Mouse (Mus musculus): ENCODE results near the gene Zdhhc5. TPM values are rescaled to one million over a fixed set of nuclear protein-coding genes. Genes with fewer than 3 reads are reported as not detected.

The Zdhhc5 gene
- polyA plus RNA-seq, 1 experiment from 2014 or later: 29.7 TPM

- under 1% methylated on average over 33 of the region's 33 CpGs for WGBS
- TF ChIP-seq EP300 (optimal IDR thresholded peaks at IDR 0.05) (peak; percentile 93), CTCF (IDR thresholded peaks at IDR 0.05; ENCODE audit: low read depth) (no peak)
- H3K9me3 ChIP-seq (ENCODE audit: control insufficient read depth, low read length): no peaks in the 10 kb centered on the region
- no peaks in the 10 kb centered on the region for H3K4me1 ChIP-seq (replicated peaks; ENCODE audit: control insufficient read depth, insufficient read depth)
- DNase-seq (ENCODE audit: low spot score) (peak; percentile 64), ATAC-seq (ENCODE audit: low FRiP score, low TSS enrichment) (peak; percentile 95)
- H3K27ac ChIP-seq (replicated peaks): peak overlapping the region; percentile 97
- peak overlapping the region; percentile 69 for H3K9ac ChIP-seq (ENCODE audit: low read length)
- peak overlapping the region; percentile 79 for H3K4me2 ChIP-seq (replicated peaks; ENCODE audit: low read depth)
- peak overlapping the region; percentile 93 for H3K4me3 ChIP-seq (ENCODE audit: low read depth, low read length)
- H3K27me3 ChIP-seq (ENCODE audit: control insufficient read depth, insufficient read depth, low read length): no peaks in the 10 kb centered on the region
- no peaks in the 10 kb centered on the region; the same call in 1 of the 2 replicates for H3K36me3 ChIP-seq (ENCODE audit: control insufficient read depth, insufficient read depth, low read length)
Observed at GRCm38 (mm10) chr2:84715562-84716361, 782 bp upstream of the Zdhhc5 start.

- Histone ChIP-seq H3K27me3 (ENCODE audit: control insufficient read depth, insufficient read depth, low read length) (no peaks in the 10 kb centered on the region), H3K27ac (replicated peaks) (peak overlapping the region; percentile 97), H3K4me3 (ENCODE audit: low read depth, low read length) (peak overlapping the region; percentile 93), H3K9me3 (ENCODE audit: control insufficient read depth, low read length) (no peaks in the 10 kb centered on the region), H3K9ac (ENCODE audit: low read length) (peak overlapping the region; percentile 93), H3K36me3 (ENCODE audit: control insufficient read depth, insufficient read depth, low read length) (peaks cover 3% of the 10 kb centered on the region; the same call in 1 of the 2 replicates), H3K4me1 (replicated peaks; ENCODE audit: control insufficient read depth, insufficient read depth) (no peaks in the 10 kb centered on the region), H3K4me2 (replicated peaks; ENCODE audit: low read depth) (peak overlapping the region; percentile 72)
- no peak for DNase-seq (ENCODE audit: low spot score)
- ATAC-seq (ENCODE audit: low FRiP score, low TSS enrichment): no peak
- 2% methylated on average over 19 of the region's 26 CpGs for WGBS
- TF ChIP-seq EP300 (optimal IDR thresholded peaks at IDR 0.05) (no peak), CTCF (IDR thresholded peaks at IDR 0.05; ENCODE audit: low read depth) (no peak)
Observed at GRCm38 (mm10) chr2:84714422-84714810, 564 bp downstream of the Zdhhc5 start.

- Histone ChIP-seq H3K4me1 (replicated peaks; ENCODE audit: control insufficient read depth, insufficient read depth) (no peaks in the 10 kb centered on the region), H3K4me3 (ENCODE audit: low read depth, low read length) (no peak overlapping the region), H3K36me3 (ENCODE audit: control insufficient read depth, insufficient read depth, low read length) (peaks cover 3% of the 10 kb centered on the region; the same call in 1 of the 2 replicates), H3K4me2 (replicated peaks; ENCODE audit: low read depth) (no peak overlapping the region), H3K27ac (replicated peaks) (no peak overlapping the region), H3K9me3 (ENCODE audit: control insufficient read depth, low read length) (no peaks in the 10 kb centered on the region), H3K27me3 (ENCODE audit: control insufficient read depth, insufficient read depth, low read length) (no peaks in the 10 kb centered on the region), H3K9ac (ENCODE audit: low read length) (no peak overlapping the region)
- ATAC-seq (ENCODE audit: low FRiP score, low TSS enrichment): no peak
- 85% methylated on average over 2 of the region's 2 CpGs for WGBS
- TF ChIP-seq EP300 (optimal IDR thresholded peaks at IDR 0.05): no peak
- no peak for TF ChIP-seq CTCF (IDR thresholded peaks at IDR 0.05; ENCODE audit: low read depth)
- DNase-seq (ENCODE audit: low spot score): no peak
Observed at GRCm38 (mm10) chr2:84711898-84712297, 3.1 kb downstream of the Zdhhc5 start.

- WGBS: 68% methylated on average over 1 of the region's 1 CpGs
- Histone ChIP-seq H3K4me3 (ENCODE audit: low read depth, low read length) (no peak overlapping the region), H3K4me2 (replicated peaks; ENCODE audit: low read depth) (no peak overlapping the region), H3K27ac (replicated peaks) (no peak overlapping the region), H3K9me3 (ENCODE audit: control insufficient read depth, low read length) (no peaks in the 10 kb centered on the region), H3K4me1 (replicated peaks; ENCODE audit: control insufficient read depth, insufficient read depth) (no peaks in the 10 kb centered on the region), H3K36me3 (ENCODE audit: control insufficient read depth, insufficient read depth, low read length) (peaks cover 3% of the 10 kb centered on the region; the same call in 1 of the 2 replicates), H3K27me3 (ENCODE audit: control insufficient read depth, insufficient read depth, low read length) (no peaks in the 10 kb centered on the region), H3K9ac (ENCODE audit: low read length) (no peak overlapping the region)
- ATAC-seq (ENCODE audit: low FRiP score, low TSS enrichment) (no peak), DNase-seq (ENCODE audit: low spot score) (no peak)
- no peak for TF ChIP-seq EP300 (optimal IDR thresholded peaks at IDR 0.05)
Observed at GRCm38 (mm10) chr2:84707523-84707922, 7.5 kb downstream of the Zdhhc5 start.

GRCm38 (mm10) chr2:84705295-84705694 lies 9.7 kb downstream of the Zdhhc5 start:
- Histone ChIP-seq H3K9ac (ENCODE audit: low read length) (no peak overlapping the region), H3K9me3 (ENCODE audit: control insufficient read depth, low read length) (no peaks in the 10 kb centered on the region), H3K27ac (replicated peaks) (peak overlapping the region; percentile 77), H3K4me2 (replicated peaks; ENCODE audit: low read depth) (0 out of 2 replicates have a peak overlapping the region, but pooled peaks have one; percentile 23), H3K4me1 (replicated peaks; ENCODE audit: control insufficient read depth, insufficient read depth) (no peaks in the 10 kb centered on the region), H3K27me3 (ENCODE audit: control insufficient read depth, insufficient read depth, low read length) (no peaks in the 10 kb centered on the region), H3K36me3 (ENCODE audit: control insufficient read depth, insufficient read depth, low read length) (peaks cover 2% of the 10 kb centered on the region; the same call in 1 of the 2 replicates), H3K4me3 (ENCODE audit: low read depth, low read length) (no peak overlapping the region)
- ATAC-seq (ENCODE audit: low FRiP score, low TSS enrichment): peak; percentile 75
- no peak for TF ChIP-seq EP300 (optimal IDR thresholded peaks at IDR 0.05)
- TF ChIP-seq CTCF (IDR thresholded peaks at IDR 0.05; ENCODE audit: low read depth): no peak
- DNase-seq (ENCODE audit: low spot score): no peak
- WGBS: 67% methylated on average over 1 of the region's 1 CpGs

GRCm38 (mm10) chr2:84704329-84704728 lies 10.7 kb downstream of the Zdhhc5 start:
- Histone ChIP-seq H3K4me3 (ENCODE audit: low read depth, low read length) (no peak overlapping the region), H3K36me3 (ENCODE audit: control insufficient read depth, insufficient read depth, low read length) (no peaks in the 10 kb centered on the region), H3K9ac (ENCODE audit: low read length) (no peak overlapping the region), H3K27ac (replicated peaks) (peak overlapping the region; percentile 77), H3K9me3 (ENCODE audit: control insufficient read depth, low read length) (no peaks in the 10 kb centered on the region), H3K4me1 (replicated peaks; ENCODE audit: control insufficient read depth, insufficient read depth) (no peaks in the 10 kb centered on the region), H3K4me2 (replicated peaks; ENCODE audit: low read depth) (no peak overlapping the region), H3K27me3 (ENCODE audit: control insufficient read depth, insufficient read depth, low read length) (no peaks in the 10 kb centered on the region)
- DNase-seq (ENCODE audit: low spot score) (no peak), ATAC-seq (ENCODE audit: low FRiP score, low TSS enrichment) (peak; percentile 88)
- no peak for TF ChIP-seq CTCF (IDR thresholded peaks at IDR 0.05; ENCODE audit: low read depth)
- no peak for TF ChIP-seq EP300 (optimal IDR thresholded peaks at IDR 0.05)
- WGBS: 75% methylated on average over 5 of the region's 5 CpGs

All from stomach, postnatal 0 days (tissue).